Mouse (Mus musculus) T-cell, adult 2 months (primary cell): Measurements from ENCODE around the gene Gm45785.
"Not testable (repeated sequence)": the region's sequence is repeated elsewhere in the genome, so short reads cannot be mapped to it uniquely, and the experiment has no call there.

Experiments
- DNase-seq: peaks from one replicate; pipeline ENCODE4 v3.0.0; 2022; ENCODE audit warnings: low spot score

The Gm45785 gene

DNA sequence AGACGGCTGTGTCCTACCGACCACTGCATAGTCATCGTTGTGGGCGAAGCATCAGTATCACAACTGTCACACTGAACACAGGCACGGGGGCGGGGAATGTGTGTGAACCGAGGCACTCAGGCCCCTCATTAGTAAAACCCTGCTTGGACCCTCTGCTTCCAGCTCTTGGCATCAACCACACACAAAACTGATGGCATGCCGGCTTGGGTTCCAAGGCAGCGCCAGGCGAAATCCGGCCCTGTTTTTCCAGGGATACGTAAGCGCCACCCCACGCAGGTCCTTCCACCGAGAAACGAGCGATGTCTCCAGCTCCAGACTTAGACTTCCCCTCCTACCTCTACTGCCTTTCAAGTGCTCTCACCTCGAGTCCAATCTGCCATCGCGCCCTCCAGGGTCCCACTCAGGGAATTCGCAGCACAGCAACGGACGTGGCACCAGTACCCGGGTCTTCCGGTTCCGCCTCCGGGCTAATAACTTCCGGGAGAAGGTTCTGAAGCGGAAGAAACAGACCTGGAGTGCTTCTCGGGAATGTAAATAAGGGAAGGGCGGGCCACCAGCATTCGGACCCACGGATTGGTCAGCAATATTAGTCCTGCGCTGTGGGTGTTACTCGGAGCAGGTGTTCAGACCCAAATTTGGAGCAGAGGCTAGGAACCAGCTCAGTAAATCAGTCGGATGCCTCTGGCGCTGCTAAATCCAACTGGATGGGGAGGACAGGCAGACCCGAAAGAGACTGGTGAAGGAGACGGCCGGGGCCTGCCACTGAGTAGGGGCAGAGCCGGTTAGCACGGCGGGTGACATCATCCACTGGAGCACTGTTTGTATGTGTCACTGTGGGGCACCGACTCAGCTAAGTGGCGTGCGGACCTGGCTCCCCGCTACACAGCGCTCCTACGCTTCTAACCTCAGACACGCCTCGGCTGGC lies at the start of gene Gm45785:
Gene Gm45785, minus strand, starts transcription at position 472 of the 925 bp plus-strand sequence.
- DNase-seq: peak; percentile 82

DNA sequence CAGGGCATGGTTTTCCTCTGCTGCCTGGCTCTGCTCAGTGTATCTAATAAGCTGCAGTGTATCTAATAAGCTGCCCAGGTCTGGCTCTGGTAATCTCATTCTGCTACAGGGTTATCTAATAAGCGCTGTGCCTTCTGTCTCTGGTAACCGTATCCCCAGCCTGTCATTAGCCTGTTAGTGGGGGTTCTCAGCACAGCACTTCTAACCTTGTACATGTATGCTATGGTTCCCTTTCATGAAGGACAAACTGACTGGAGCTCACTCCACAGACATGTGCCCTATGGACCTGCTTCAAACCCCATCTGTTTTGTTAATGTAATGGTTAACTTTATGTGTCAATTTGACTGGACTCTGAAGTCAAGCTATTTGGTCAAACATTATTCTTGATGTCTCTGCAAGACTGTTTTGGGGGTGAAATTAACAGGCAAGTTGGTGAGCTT lies 49.5 kb upstream of the Gm45785 start:
- DNase-seq: no peak

DNA sequence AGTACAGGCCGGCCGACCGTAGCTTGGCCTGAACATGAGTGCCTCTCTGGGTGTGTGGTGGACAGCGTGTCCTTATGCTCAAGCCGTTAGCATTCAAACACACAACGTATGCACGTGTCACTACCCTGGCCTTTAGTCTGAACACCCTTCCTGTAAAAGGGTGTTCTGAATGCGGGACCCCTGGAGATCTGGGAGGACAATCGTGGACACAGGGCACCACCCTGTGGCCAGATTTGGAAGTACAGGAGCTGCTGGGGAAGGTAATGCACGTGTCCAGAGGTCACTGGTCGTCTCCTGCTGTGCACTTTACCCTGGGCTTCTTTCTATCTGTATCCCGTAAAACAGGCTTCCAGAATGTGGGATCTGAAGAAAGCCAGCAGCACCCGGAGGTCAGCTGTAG lies 47.1 kb upstream of the Gm45785 start:
- DNase-seq: peak; percentile 55

DNA sequence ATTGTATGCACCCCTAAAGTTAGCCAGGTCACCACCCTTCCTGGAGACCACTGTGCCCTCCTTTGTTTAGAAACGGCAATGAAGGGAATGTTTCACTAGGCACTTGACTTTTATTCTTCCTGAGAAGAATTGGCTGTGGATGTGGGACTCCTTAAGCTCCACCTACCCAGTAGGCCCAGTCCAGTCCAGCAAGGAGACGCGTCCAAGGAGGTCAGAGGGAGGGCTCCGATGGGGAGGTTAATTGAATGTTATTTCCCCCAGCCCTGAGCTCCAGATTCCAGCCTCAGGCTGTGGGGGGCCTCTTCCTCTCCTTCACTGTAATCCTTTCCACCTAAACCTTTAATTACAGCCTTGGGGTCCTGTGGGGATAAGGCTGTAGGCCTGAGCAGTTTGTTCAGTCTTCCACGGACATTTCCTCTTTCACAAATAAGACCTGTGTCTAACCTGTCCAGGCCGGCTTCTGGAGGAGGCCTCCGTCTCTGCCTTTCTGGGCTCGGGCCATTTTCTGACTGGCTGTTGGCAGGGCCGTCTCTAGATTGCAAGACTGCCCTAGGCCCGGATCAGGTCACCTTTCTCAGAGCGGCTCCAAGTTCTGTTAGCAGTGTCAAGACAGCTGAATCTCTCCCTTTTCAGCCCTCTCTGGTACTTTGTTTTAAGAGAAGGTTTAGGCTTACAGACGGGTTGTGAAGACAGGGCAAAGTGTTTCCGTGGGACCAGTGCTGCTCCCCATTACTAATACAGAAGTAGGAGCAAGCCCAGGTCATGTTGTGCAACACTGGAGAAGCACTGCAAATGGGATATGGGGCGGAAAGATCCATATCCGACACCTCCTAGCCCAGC lies 46.1 kb upstream of the Gm45785 start:
- no peak for DNase-seq

DNA sequence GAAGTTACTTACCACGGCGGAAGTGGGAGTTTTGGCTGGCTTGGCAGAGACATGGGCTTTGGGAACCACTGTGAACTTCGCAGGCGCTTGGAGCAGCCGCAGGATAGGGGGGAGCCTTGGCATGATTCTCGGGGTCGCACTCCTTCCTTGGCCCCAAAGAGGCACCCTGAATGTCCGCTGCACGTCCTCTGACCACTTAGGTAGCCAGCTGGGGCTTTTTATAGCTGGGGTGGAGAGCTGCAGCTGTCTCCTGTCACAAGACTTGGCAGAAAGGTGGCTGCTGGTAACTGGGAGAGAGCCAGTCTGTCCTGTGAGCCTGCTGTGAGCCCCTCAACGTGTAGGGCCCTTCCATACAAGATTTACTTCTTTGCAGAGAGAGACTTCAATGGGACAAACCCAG lies 44.1 kb upstream of the Gm45785 start, which contains the start of gene Cox8b:
Gene Cox8b, minus strand, starts transcription at position 227 of the 400 bp plus-strand sequence.
- DNase-seq: no peak

DNA sequence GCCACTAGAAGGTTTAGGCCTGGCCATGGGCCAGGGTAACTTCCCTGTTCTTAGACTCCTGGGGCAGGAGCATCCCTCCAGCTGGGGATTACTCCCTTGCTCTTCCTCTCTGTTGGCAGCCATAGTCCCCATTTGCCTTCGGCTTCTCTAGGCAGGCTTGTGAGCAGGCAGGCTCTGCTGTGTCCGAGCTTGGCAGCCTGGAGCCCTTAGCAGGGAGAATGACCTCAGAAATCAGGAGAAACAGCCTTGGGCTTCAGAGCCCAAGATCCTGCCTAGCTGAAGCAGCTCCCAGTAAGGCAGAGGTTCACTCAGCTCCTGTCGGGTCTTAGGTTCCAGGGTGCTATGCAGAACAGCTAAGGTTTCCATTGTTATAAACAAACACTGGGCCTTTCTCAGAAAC lies 43.0 kb upstream of the Gm45785 start:
- no peak for DNase-seq

DNA sequence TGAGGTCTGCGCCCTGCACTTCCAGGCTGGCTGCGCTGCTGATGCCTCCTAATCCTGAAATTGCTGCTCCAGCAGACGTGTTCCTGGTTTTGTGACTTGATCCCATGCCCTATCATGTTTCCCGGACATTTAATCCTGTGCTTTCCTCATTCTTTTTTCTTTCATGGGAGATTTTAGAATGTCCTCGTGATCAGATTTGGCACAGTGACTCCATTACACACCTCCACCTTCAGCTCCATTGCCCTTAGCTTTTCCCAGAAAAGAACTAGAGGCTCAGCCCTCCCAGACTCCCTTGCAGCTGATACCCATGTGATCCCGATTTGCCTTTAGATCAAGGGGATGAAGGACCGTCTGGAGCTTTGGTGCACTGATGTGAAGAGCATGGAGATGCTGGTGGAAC lies 41.7 kb upstream of the Gm45785 start:
- no peak for DNase-seq

DNA sequence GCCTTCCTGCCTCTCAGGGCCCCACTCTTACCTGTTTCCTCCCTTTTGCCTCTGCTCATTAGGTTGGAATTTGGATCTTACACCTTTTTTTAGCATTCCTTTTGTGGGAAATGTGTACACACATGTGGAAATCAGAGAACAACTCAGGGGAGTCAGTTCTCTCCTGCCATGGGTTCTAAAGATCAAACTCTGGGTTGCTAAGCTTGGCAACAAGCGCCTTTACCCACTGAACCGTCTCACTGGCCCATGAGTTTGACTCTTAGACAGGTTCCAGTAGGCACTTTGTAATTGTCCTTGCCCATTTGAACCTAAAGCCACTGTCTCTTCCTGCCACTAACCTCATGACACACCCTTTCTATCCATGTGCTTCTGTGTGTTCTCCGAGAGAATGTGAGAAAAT lies 38.5 kb upstream of the Gm45785 start:
- DNase-seq: no peak

DNA sequence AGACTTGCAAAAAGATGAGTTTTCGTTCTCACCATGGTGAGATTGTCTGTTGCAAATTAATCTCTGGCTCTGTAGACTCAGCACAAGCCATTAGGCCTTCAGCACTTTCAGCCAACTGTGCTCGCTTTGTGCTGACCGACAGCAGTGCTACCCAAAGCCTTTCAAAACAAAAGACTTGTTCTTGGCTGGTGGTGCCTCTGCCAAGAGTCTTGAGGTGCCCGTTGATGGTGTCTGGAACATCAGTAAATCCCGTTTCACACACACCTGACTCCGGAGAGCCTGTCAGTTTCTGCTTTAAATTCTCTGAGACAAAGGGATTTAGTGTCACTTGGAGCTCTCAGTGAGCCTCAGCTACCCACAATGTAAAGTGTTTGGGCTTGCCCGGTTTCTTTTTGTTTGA lies 37.9 kb upstream of the Gm45785 start:
- no peak for DNase-seq

DNA sequence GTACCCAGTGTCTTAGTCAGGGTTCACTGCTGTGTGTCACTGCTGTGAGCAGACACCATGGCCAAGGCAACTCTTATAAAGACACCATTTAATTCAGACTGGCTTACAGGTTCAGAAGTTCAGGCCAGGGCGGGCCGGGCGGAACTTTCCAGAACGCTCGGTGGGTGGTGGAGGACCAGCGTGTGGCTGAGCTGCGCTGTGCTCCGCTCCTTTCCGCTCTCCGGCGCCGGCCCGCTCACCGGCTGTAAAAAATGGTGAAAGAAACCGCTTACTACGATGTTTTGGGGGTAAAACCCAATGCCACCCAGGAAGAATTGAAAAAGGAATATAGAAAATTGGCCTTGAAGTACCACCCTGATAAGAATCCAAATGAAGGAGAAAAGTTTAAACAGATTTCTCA lies 34.5 kb upstream of the Gm45785 start:
- DNase-seq: not testable (repeated sequence)

DNA sequence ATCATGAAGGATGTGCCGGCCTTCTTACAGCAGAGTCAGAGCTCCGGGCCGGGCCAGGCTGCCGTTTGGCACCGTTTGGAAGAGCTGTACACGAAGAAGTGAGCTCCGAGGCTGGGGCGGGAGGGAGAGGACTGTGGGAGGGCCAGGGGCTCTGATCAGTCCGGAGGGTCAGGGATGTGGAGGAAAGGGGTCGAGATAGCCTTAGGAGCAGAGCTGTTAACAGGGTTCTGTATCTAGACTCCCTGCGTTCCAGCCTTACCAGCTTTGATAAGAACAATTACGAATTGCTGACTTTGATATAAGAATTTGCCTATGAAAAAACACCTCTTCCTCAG lies 26.3 kb upstream of the Gm45785 start:
- DNase-seq: no peak

DNA sequence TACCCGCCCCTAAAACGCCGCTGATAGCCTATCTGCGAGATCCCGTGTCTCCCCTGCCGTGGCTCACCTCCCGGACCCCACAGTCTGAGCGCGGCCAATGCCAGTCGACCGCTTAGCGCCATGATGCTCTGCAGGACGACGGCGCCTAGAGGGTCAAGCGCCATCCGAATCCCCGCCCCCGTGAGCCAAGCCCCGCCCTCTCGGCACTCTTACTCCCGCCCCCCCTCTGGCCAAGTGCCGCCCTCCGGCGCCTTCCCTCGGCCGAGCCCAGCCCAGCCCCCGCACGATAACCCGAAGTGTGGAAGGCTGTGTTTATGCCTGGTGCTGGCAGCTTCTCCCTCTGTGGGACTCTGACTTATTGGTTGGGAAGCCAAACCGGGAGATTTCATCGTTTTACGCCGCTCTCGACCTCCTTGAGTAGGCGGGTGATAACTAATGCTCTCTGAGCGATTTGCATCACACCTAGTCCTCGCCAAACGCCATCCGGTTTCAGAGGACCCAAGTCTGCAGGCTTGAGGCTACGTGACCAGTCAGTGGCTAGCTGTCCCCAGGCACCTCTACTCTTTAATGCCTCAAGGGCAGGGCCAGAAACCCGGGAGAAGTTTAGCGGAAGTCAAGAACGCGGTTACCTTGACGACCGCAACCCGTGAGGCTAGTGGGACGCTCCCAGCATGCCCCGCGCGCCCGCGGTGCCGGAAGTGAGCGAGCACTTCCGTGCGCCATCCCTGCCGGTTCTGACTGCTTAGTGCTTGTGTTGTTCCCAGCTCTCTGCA lies 25.8 kb upstream of the Gm45785 start, which contains the start of the genes Psmd13 and Sirt3:
Gene Psmd13, plus strand, starts transcription at position 273 of the 773 bp plus-strand sequence.
Gene Sirt3, minus strand, starts transcription at position 614 of the 773 bp plus-strand sequence.
- DNase-seq: peak; percentile 93

DNA sequence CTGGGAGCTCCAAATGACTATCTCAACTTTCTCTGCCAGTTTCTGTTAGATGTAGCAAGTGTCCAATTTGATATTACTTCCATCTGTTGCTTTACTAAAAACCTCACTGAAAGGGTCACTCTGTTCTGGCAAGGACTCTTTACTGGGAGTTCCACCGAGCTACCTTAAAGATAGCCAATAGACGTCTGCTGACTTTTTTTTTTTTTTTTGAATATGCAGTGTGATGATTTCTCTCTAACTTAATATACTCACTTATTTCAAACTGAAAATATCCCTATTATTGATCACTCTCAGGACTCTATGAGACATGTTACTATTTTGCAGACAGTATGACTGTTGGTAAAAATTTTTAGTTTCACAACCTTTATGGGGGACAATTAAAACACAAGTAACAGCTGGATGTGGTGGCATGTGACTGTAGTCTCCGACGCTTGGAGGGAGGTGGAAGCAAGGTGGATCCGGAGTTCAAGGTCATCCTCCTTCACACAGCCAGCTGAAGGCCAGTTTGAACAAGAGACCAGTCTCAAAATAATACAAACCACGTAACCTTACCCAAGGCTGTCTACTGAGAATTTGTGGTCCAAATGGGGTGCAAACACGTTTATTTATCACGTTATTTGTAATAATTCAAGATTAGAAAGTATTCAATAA lies 24.9 kb upstream of the Gm45785 start:
- no peak for DNase-seq

DNA sequence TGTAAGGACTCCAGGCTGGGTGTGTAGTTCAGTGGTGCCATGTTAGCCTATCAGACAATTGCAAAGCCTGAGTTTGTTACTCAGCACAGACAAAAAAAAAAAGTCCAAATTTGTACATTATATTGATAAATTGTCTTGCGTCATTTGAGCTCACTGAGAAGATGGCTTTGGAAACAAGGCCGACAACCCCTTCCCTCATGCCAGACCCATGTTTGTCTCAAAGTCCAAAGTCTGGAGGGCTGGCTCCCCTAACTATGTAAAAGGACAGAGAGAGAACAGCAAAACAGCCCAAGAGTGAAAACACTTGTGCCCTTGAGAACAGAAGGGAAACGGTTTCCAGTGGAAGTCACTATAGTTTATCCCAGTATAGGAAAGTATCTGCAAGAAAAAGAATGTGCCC lies 24.3 kb upstream of the Gm45785 start:
- no peak for DNase-seq

DNA sequence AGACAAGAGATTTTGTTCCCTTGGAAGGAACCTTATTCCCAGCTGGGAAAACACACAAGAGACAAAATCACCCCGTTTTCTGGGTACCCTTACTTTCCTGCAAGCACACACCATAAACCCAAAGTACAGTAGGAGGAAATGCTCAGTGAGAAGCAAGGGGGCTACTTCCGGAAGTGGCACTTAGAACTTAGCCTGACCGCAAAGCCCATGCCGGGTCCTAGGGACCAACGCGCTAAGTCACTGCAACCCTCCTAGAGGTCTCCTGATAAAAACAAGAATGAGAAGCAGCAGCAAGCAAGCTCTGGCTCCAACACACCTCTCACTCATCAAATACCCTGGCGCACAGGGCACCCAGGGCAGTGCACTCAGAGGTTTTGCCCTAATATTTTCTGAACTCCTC lies 23.2 kb upstream of the Gm45785 start:
- DNase-seq: peak; percentile 6

DNA sequence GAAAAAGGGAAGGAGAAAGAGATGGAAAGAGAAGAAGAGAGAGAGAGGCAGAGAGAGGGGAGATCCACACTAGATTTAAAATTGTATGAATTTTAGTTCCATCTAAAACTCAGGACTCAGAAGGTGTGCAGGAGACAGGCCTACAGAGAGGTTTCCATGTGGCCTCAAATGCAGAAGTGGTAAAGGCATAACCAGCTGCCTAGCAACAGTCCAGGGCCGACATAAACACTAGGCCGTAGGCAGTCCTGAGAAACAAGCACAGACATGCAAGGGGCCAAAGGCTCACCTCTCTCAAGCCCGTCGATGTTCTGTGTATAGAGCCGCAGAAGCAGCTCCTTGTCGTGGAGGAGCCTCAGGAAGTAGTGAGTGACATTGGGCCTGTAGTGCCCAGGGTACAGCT lies 21.2 kb upstream of the Gm45785 start:
- DNase-seq: no peak

DNA sequence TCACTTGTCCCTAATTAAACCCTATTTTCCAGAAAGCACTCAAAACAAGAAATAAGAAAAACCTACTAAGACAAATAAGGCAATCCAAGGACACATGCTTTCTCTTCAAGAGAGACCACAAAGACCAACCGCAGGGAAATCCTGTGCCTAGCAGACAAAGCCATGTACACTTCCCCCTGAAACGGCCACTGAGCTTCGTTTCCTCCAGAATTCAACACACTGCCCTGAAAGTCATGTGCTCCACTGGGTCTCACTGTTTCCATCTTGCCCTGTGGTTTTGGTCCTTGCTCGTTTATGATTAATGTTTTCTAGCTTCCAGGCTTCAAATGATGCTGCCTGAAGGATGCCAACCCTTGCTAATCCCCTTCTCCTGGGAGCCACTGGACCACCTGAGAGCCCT lies 18.1 kb upstream of the Gm45785 start:
- DNase-seq: no peak

DNA sequence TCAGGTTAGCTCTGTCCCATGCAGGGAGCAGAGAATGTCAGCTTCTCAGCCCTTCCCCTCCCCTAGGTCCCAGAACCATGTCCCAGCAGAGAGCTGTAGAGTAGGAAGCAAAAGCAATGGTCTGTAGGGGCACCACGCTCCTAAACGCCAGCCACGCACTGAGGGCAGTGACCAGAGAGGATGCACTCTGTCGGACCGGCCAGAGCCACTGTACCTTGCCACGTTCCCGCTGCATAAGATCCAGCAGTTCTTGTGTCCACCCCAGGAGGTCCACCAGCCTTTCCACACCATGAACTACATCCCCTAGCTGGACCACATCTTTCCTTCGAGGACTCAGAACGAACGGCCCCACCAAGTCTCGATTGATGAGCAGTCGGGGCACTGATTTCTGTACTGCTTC lies 8.6 kb upstream of the Gm45785 start:
- no peak for DNase-seq

DNA sequence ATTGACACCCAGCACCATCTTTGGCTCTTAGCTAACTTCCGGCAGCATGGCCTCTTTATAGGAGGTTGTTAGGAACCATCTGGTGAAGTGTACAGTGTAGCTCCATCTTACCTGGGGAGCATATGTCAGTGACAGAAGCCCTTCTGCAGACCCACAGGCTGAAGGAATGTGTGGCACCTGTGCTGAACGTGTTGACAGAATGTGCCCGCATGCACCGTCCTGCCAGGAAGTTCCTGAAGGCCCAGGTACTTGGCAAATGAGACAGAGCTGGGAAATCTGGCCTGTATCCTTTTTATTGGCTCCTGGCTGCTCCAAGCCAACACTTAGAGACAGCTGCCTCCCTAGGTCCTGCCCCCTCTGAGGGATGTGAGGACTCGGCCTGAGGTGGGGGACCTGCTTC lies 4.6 kb upstream of the Gm45785 start:
- no peak for DNase-seq

DNA sequence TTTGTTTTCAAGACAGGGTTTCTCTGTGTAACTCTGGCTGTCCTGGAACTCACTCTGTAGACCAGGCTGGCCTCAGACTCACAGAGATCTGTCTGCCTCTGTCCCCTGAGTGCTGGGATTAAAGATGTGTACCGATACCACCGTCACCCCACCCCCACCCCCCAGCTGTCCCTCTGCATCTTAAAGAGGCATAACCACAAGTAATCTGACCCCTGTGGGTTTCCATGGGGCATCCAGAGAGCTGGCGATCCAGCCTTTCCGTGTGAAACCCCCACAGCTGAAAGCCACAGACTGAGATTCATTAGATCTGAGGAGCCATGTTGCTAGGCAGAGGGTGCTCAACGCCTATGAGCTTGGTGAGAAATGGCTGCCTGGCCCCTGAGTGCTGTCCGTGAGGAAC lies 3.9 kb upstream of the Gm45785 start:
- DNase-seq: no peak

DNA sequence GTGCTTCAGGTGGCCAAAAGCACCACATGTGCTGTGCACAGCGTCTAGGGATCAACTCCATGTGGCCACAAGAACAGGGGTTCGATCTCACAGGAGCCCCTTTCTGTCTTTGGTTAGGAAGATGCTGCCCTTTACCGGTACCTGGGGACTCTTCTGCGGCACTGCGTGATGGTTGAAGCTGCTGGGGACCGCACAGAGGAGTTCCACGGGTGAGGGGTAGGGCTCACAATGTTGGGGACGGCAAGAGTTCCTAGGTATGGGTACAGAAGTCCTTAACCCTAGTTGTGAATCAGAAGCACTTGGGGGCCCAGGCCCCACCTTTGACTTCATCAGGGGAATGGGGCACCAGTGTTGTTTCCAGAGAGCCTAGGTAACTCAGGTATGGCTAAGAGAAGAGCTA lies 2.6 kb upstream of the Gm45785 start:
- DNase-seq: no peak
